Mouse (Mus musculus) G1E (cell line): ENCODE measurements around the gene Mkrn3.

Experiments
- CTCF ChIP-seq: IDR thresholded peaks from 2 replicates; pipeline ENCODE4 v1.5.1; 2012; ENCODE audit warnings: low read depth, low read length, inconsistent platforms, mixed read lengths
- GATA1 ChIP-seq: IDR thresholded peaks from 2 replicates; pipeline ENCODE4 v1.6.1; 2012; ENCODE audit warnings: borderline replicate concordance, low read length, inconsistent platforms, mixed read lengths
- POLR2AphosphoS5 ChIP-seq: IDR thresholded peaks from 2 replicates; pipeline ENCODE4 v1.6.1; 2012; ENCODE audit warnings: low read depth, low read length, inconsistent platforms; ENCODE audit not compliant: insufficient replicate concordance
- TAL1 ChIP-seq: conservative IDR thresholded peaks from 2 replicates; pipeline ENCODE4 v1.6.1; 2012; ENCODE audit warnings: low read depth, low read length, inconsistent platforms, mixed read lengths

GRCm38 (mm10) chr7:62392202-62392601 is 27.7 kb downstream of the Mkrn3 start:
- TF ChIP-seq CTCF (no peak), POLR2AphosphoS5 (no peak), GATA1 (no peak), TAL1 (no peak)
